Mouse (Mus musculus) midbrain, embryonic 14.5 days (tissue): Measurements from ENCODE around the gene Rspo1. TPM values are rescaled to one million over a fixed set of nuclear protein-coding genes. Genes with fewer than 3 reads are reported as not detected.

Experiments
- ATAC-seq: fragments of 200-750 bp; cut with Nextera tagmentation; 2 replicates; pipeline ENCODE4 v1.8.0; 2017; ENCODE audit warnings: moderate number of reproducible peaks, moderate library complexity; ENCODE audit not compliant: low FRiP score, low TSS enrichment
- DNase-seq: peaks from one replicate; pipeline ENCODE4 v3.0.0-alpha.2; 2015
- H3K27ac ChIP-seq: fragments of 300-500 bp; sonication (generic); replicated peaks from 2 replicates; pipeline ENCODE4 v1.5.1; 2014; ENCODE audit warnings: mild to moderate bottlenecking, low read depth, low read length, moderate library complexity
- H3K27me3 ChIP-seq: fragments of 300-500 bp; sonication (generic); 2 replicates; pipeline ENCODE4 v1.6.1; 2014; ENCODE audit warnings: low read length, control low read depth, mixed read lengths; ENCODE audit not compliant: control insufficient read depth, insufficient read depth
- H3K36me3 ChIP-seq: fragments of 300-500 bp; sonication (generic); 2 replicates; pipeline ENCODE4 v1.6.1; 2014; ENCODE audit warnings: low read length, control low read depth; ENCODE audit not compliant: control insufficient read depth, insufficient read depth
- H3K4me1 ChIP-seq: fragments of 300-500 bp; sonication (generic); 2 replicates; pipeline ENCODE4 v1.6.1; 2014; ENCODE audit warnings: mild to moderate bottlenecking, antibody characterized with exemption, low read length, control low read depth; ENCODE audit not compliant: control insufficient read depth, insufficient read depth
- H3K4me2 ChIP-seq: fragments of 300-500 bp; sonication (generic); 2 replicates; pipeline ENCODE4 v1.6.1; 2014; ENCODE audit warnings: mild to moderate bottlenecking, low read length, moderate library complexity
- H3K4me3 ChIP-seq: fragments of 300-500 bp; sonication (generic); replicated peaks from 2 replicates; pipeline ENCODE4 v1.5.1; 2014; ENCODE audit warnings: low read depth, low read length
- H3K9ac ChIP-seq: fragments of 300-500 bp; sonication (generic); replicated peaks from 2 replicates; pipeline ENCODE4 v1.6.1; 2014; ENCODE audit warnings: mild to moderate bottlenecking, low read length, moderate library complexity
- H3K9me3 ChIP-seq: fragments of 300-500 bp; sonication (generic); 2 replicates; pipeline ENCODE4 v1.6.1; 2016; ENCODE audit warnings: low read length, control low read depth, mixed read lengths; ENCODE audit not compliant: control insufficient read depth
- WGBS: fragments of 180-500 bp; shearing (Covaris S2); extraction: QIAGEN DNeasy Blood & Tissue Kit; methylation state at CpG from one replicate; pipeline ENCODE4 v1.1.7; 2014; 5-methylcytosine and 5-hydroxymethylcytosine counted together
- polyA plus RNA-seq: library from polyadenylated mRNA; unstranded; fragments of >200 nt; fragmentation: Nextera tagmentation; extraction: Ambion mirVana; gene quantifications from 2 replicates; pipeline ENCODE4 v1.2.1, GENCODE M21; 2014

Rspo1 gene
- polyA plus RNA-seq, 1 experiment from 2014 or later, result 3.2 TPM

DNA sequence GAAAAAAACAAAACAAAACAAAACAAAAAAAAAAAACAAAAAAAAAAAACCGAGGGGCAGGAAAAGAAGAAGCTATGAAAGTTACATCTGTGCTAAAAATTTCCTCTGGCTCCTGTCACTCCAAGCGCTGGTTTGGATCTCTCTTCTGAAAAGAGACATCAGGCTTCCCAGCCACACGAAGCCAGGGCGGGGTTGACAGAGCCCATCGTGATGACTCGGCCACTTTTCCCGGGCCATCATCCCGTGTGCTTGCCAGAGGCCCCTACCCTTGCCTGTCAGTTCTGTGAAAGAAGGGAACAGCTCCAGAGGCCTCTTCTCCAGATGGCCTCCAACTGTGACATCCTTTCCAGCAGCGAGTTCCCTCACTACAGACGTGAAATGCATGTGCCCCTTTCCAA, 35.2 kb upstream of the Rspo1 start:
- H3K4me2 ChIP-seq, result no peak overlapping the region
- H3K9me3 ChIP-seq, result no peaks in the 10 kb centered on the region
- H3K36me3 ChIP-seq, result no peaks in the 10 kb centered on the region
- DNase-seq (no peak), ATAC-seq (no peak)
- H3K27me3 ChIP-seq, result no peaks in the 10 kb centered on the region
- no peak overlapping the region for H3K9ac ChIP-seq
- no peak overlapping the region for H3K27ac ChIP-seq
- WGBS, result 42% methylated on average over 10 of the region's 10 CpGs
- no peaks in the 10 kb centered on the region for H3K4me1 ChIP-seq
- H3K4me3 ChIP-seq, result no peak overlapping the region

DNA sequence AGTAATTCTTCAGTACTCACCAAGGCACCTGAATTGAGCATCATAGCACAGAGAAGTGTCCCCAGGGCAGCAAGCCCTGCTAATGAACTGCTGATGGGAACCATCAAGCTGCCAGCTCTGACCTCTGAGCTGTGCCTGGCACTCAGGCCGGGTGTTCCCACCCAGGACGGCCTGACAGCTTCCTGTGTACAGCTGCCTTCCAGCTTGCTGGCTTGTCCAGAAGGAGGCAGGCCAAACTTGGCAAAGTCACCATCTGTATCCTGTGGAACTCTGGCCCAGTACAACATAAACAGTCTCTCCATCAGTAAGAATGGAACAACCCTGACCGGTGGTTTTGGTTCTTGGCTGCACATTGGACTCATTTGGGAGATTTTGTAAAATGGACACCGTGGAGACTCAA, 32.7 kb upstream of the Rspo1 start:
- 78% methylated on average over 4 of the region's 4 CpGs for WGBS
- no peak overlapping the region for H3K4me2 ChIP-seq
- DNase-seq (no peak), ATAC-seq (no peak)
- no peaks in the 10 kb centered on the region for H3K9me3 ChIP-seq
- no peak overlapping the region for H3K27ac ChIP-seq
- no peaks in the 10 kb centered on the region for H3K36me3 ChIP-seq
- no peaks in the 10 kb centered on the region for H3K4me1 ChIP-seq
- H3K27me3 ChIP-seq, result no peaks in the 10 kb centered on the region
- no peak overlapping the region for H3K4me3 ChIP-seq
- H3K9ac ChIP-seq, result no peak overlapping the region

DNA sequence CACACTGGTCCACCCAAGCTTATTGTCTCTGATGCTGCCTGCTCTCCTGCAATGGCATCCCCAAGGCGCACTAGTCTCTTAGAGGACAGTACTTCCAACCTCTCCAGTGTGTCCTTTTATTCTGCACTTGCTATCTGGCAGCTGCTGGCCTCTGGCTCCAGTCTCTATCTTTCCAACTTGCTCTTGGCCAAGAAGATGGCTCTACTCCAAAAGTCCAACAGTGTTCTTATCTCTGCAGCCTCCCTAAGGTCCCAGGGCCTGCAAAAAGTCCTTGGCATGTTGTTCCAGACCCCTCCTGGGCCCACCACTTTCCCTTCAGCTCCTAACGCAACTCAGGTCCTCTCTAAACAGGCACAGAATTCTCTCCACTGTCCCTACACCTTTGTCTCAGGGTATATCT, 28.9 kb upstream of the Rspo1 start:
- H3K9ac ChIP-seq, result no peak overlapping the region
- H3K4me2 ChIP-seq, result no peak overlapping the region
- no peak overlapping the region for H3K4me3 ChIP-seq
- WGBS, result 91% methylated on average over 2 of the region's 2 CpGs
- no peaks in the 10 kb centered on the region for H3K36me3 ChIP-seq
- H3K27me3 ChIP-seq, result no peaks in the 10 kb centered on the region
- H3K9me3 ChIP-seq, result no peaks in the 10 kb centered on the region
- H3K4me1 ChIP-seq, result no peaks in the 10 kb centered on the region
- DNase-seq, result no peak
- H3K27ac ChIP-seq, result no peak overlapping the region
- no peak for ATAC-seq

DNA sequence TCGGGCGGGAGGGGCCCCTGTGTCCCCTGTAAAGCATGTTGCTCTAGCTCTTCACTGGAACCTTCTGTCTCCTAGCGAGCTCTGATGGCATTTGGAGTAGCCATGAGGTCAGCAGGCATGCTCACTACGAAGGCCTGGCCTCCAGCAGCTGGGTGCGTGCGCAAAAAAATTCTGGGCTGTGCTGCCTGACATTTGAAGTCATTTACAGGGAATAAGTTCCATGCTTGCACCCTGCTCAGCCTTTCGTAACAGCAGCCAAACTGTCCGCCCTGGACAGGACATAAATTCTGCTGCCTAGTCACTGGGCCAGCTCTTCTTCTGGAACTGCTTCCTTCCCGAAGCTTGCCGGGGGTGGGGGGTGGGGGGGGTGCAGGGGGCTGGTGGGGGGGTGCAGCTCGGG, 27.2 kb upstream of the Rspo1 start:
- no peak for ATAC-seq
- no peaks in the 10 kb centered on the region for H3K36me3 ChIP-seq

DNA sequence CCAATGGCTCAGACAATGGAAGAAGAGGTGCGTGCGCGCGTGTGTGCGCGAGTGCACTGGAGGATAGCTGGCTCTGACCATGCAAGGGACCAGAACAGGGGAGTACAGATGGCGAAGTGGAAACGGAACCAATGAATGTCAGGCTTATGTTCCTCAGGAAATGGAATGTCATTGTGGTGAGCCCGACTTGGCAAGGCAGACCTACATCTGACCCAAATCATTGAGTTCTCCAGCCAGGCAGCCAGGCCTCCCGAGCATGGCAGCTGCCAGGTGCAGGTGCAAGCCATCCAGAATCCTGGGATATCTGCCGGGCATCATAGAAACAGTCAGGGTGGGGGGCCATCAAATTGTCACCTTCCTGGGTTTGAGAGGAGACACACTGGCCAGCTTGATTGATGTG, 25.3 kb upstream of the Rspo1 start:
- DNase-seq (no peak), ATAC-seq (no peak)
- H3K27ac ChIP-seq, result no peak overlapping the region
- H3K36me3 ChIP-seq, result no peaks in the 10 kb centered on the region
- no peaks in the 10 kb centered on the region for H3K9me3 ChIP-seq
- no peak overlapping the region for H3K4me2 ChIP-seq
- H3K27me3 ChIP-seq, result no peaks in the 10 kb centered on the region
- no peak overlapping the region for H3K4me3 ChIP-seq
- H3K9ac ChIP-seq, result no peak overlapping the region
- 0 out of 2 replicates have a peak, but pooled peaks cover 6% of the 10 kb centered on the region for H3K4me1 ChIP-seq
- 93% methylated on average over 11 of the region's 11 CpGs for WGBS

More for the DNA sequence above, 27.2 kb upstream of the Rspo1 start:
- Histone ChIP-seq H3K9me3 (no peaks in the 10 kb centered on the region), H3K27ac (no peak overlapping the region), H3K9ac (no peak overlapping the region), H3K27me3 (no peaks in the 10 kb centered on the region), H3K4me2 (no peak overlapping the region), H3K4me1 (no peaks in the 10 kb centered on the region), H3K4me3 (no peak overlapping the region)
- WGBS, result 81% methylated on average over 11 of the region's 11 CpGs
- no peak for DNase-seq

DNA sequence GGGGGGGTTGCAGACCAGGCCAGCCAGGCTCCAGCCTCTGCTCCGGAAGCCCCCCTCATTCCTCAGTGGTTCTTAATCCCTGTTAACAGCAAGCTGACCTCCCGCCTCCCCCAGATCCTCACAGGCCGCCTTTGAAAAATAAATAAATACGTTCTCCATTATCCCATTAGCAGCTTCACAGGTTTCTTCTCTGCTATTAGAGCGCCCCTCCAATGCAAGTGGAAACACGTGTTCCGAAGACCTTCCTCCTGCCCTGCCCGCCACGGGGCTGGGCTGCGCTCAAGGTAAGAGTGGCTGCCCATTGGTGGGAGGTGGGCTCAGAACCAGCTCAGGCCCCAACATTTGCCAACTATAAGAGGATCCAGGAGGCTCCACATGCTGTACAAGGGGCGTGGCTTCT, 23.7 kb upstream of the Rspo1 start:
- Histone ChIP-seq H3K36me3 (no peaks in the 10 kb centered on the region), H3K9ac (no peak overlapping the region), H3K4me3 (no peak overlapping the region), H3K27ac (no peak overlapping the region), H3K4me2 (no peak overlapping the region), H3K9me3 (no peaks in the 10 kb centered on the region), H3K27me3 (no peaks in the 10 kb centered on the region), H3K4me1 (0 out of 2 replicates have a peak, but pooled peaks cover 6% of the 10 kb centered on the region)
- ATAC-seq (no peak), DNase-seq (no peak)
- WGBS, result 69% methylated on average over 11 of the region's 11 CpGs

DNA sequence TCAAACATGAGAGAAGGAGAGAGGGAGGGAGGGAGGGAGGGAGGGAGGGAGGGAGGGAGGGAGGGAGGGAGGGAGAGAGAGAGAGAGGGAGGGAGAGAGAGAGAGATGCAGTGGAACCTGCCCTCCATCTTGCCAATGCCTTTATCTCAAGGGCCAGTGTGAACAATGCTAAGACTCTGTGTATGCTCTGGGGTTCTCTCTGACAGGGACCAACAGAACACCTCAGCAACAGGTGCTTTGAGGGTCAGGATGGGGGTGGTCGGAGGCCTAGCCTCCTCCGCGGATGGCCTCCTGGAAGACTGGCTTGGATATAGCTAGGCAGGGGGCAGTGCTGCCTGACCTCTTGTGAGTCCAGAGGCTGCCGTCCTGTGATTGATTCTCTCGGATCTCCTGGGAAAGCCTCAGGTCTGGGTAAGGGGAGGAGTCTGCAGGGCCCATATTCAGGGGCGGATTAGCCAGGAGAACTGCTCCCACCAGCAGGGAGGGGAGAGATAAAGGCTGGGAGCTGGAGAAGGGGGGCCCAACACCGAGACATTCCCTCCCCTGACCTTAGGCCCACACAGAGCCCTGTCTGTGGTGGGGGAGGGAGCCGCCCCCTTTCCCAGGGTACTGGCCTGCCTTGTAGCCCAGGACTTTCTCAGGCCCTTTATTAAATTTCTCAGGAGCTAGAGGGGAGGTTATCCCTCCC, 21.2 kb upstream of the Rspo1 start:
- Histone ChIP-seq H3K36me3 (no peaks in the 10 kb centered on the region), H3K27me3 (no peaks in the 10 kb centered on the region), H3K9me3 (no peaks in the 10 kb centered on the region), H3K4me1 (0 out of 2 replicates have a peak, but pooled peaks cover 6% of the 10 kb centered on the region), H3K27ac (peak overlapping the region; percentile 3; the same call in 1 of the 2 replicates), H3K4me3 (no peak overlapping the region), H3K4me2 (no peak overlapping the region), H3K9ac (peak overlapping the region; percentile 12; the same call in 1 of the 2 replicates)
- 4% methylated on average over 8 of the region's 8 CpGs for WGBS
- ATAC-seq (peak; percentile 57; the same call in 1 of the 2 replicates), DNase-seq (peak; percentile 24)

DNA sequence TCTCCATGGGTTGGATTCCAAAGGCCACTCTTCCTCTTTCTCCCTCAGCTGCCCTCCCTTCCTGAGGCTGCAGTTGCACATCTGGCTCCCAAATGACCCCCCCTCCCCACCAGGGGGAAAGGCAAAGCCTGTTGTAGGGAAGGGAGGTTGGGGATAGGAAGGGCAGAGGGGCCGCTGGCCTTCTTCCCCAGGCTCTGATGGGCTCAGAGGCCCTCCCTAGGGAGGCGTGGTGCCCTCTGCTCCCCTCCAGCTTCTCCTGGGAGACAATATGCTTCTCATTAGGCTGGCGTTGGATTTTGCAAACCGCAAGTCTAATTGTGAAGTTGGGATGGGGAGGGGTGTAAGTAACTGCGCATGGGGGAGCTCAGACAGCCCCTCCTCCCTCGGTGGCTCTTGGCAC, 17.5 kb upstream of the Rspo1 start:
- Histone ChIP-seq H3K27ac (no peak overlapping the region), H3K9me3 (no peaks in the 10 kb centered on the region), H3K9ac (no peak overlapping the region), H3K4me2 (no peak overlapping the region), H3K36me3 (no peaks in the 10 kb centered on the region), H3K4me3 (no peak overlapping the region), H3K27me3 (no peaks in the 10 kb centered on the region), H3K4me1 (peaks cover 16% of the 10 kb centered on the region; the same call in 1 of the 2 replicates)
- 51% methylated on average over 6 of the region's 6 CpGs for WGBS
- ATAC-seq (no peak), DNase-seq (no peak)

DNA sequence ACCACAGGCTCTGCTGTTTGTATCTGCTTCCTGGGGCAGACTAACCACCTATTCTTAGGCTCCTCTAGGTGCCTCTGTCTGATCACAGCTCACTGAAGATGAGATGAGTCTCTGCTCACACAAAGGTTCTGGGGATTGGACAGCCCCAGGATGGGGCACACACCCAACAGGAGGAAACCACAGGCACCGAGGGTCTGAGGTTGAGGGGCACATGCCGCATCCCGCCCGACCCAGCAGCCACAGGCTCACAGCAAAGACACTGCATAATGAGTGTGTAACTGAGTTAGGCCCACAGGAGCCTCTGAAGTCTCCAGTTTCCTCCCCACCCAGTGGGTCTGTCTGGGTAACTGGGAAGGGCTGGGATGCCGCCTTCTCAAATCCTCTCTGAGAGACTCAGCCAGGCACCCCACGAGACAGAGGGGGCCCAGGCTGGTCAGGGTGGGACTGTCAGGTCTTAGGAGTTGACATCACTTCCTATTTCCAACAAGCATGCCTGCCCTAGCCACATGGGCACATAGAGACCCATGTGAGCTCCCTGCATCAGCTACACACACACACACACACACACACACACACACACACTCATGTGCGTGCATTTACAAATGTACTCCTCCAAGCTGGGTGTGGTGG, 16.9 kb upstream of the Rspo1 start:
- no peaks in the 10 kb centered on the region for H3K36me3 ChIP-seq
- H3K4me1 ChIP-seq, result peaks cover 16% of the 10 kb centered on the region; the same call in 1 of the 2 replicates
- no peak overlapping the region for H3K4me3 ChIP-seq
- no peak overlapping the region for H3K27ac ChIP-seq
- H3K9me3 ChIP-seq, result no peaks in the 10 kb centered on the region
- no peak overlapping the region for H3K4me2 ChIP-seq
- 75% methylated on average over 7 of the region's 7 CpGs for WGBS
- H3K27me3 ChIP-seq, result no peaks in the 10 kb centered on the region
- DNase-seq (no peak), ATAC-seq (no peak)
- H3K9ac ChIP-seq, result no peak overlapping the region
